Comparison of ENCODE assay signal across 8 mouse cellular contexts in genomic region chr12:81780271-81781093, GRCm38 (mm10). TPM values are rescaled to one million over a fixed set of nuclear protein-coding genes. Genes with fewer than 3 reads are reported as not detected.
DNase-seq lines count a peak whose midpoint lies in the region; ATAC-seq and TF ChIP-seq lines count a peak whose summit lies in the region.

No protein-coding gene starts in this region.

- H3K27ac ChIP-seq in forebrain, embryonic 13.5 days, result peak overlapping the region; percentile 54
- H3K27ac ChIP-seq in intestine, embryonic 16.5 days (ENCODE audit: low read length), result peak overlapping the region; percentile 88
- H3K27ac ChIP-seq in neural tube, embryonic 15.5 days (replicated peaks), result peak overlapping the region; percentile 87

- TF ChIP-seq CTCF in brain, embryonic 14.5 days (IDR thresholded peaks at IDR 0.05; ENCODE audit: borderline replicate concordance, extremely low read depth, insufficient read depth, insufficient read length), result no peak
- no peak for TF ChIP-seq CTCF in lung, adult 2 months (IDR thresholded peaks at IDR 0.05; ENCODE audit: insufficient read depth, low read length)

- no peaks in the 10 kb centered on the region for H3K36me3 ChIP-seq in forebrain, embryonic 13.5 days (ENCODE audit: poor library complexity, severe bottlenecking)
- no peaks in the 10 kb centered on the region for H3K36me3 ChIP-seq in intestine, embryonic 16.5 days (ENCODE audit: control insufficient read depth, insufficient read depth, low read length)
- H3K36me3 ChIP-seq in neural tube, embryonic 15.5 days, result no peaks in the 10 kb centered on the region

- peaks cover 31% of the 10 kb centered on the region for H3K4me1 ChIP-seq in forebrain, embryonic 13.5 days
- peaks cover 9% of the 10 kb centered on the region; the same call in 1 of the 2 replicates for H3K4me1 ChIP-seq in intestine, embryonic 16.5 days (ENCODE audit: control insufficient read depth, insufficient read depth, low read length)
- H3K4me1 ChIP-seq in lung, adult 2 months (ENCODE audit: control insufficient read depth, insufficient read depth, low read length), result peaks cover 4% of the 10 kb centered on the region; the same call in 1 of the 2 replicates
- peaks cover 27% of the 10 kb centered on the region for H3K4me1 ChIP-seq in neural tube, embryonic 15.5 days

- peak overlapping the region; percentile 90 for H3K9ac ChIP-seq in forebrain, embryonic 13.5 days
- H3K9ac ChIP-seq in intestine, embryonic 16.5 days (ENCODE audit: low read depth, low read length), result peak overlapping the region; percentile 83
- H3K9ac ChIP-seq in neural tube, embryonic 15.5 days (replicated peaks), result peak overlapping the region; percentile 77

- H3K27me3 ChIP-seq in forebrain, embryonic 13.5 days, result peaks cover 17% of the 10 kb centered on the region; the same call in 1 of the 2 replicates
- H3K27me3 ChIP-seq in intestine, embryonic 16.5 days (replicated peaks; ENCODE audit: control insufficient read depth, insufficient read depth, low read length), result peaks cover 2% of the 10 kb centered on the region; the same call in 1 of the 2 replicates
- H3K27me3 ChIP-seq in neural tube, embryonic 15.5 days (replicated peaks), result peaks cover 2% of the 10 kb centered on the region; the same call in 1 of the 2 replicates

- H3K4me3 ChIP-seq in forebrain, embryonic 13.5 days, result peak overlapping the region; percentile 87
- H3K4me3 ChIP-seq in intestine, embryonic 16.5 days (ENCODE audit: low read length), result peak overlapping the region; percentile 75
- peak overlapping the region; percentile 74 for H3K4me3 ChIP-seq in lung, adult 2 months (replicated peaks; ENCODE audit: extremely low read depth, low read depth, low read length)
- peak overlapping the region; percentile 67 for H3K4me3 ChIP-seq in neural tube, embryonic 15.5 days (replicated peaks)

- peak; percentile 25 for DNase-seq in layer of hippocampus, adult 11-12 months (ENCODE audit: low spot score)
- DNase-seq in layer of hippocampus, adult 8-10 months (ENCODE audit: low spot score in 2 of 2), result no peak
- peak; percentile 48 for DNase-seq in brain, embryonic 14.5 days (ENCODE audit: low read depth)
- peak; percentile 55 for DNase-seq in lung, adult 2 months
- DNase-seq in urinary bladder, postnatal 36 days (ENCODE audit: low spot score in 2 of 2), result peak; percentile 30 to 34

- under 1% methylated on average over 63 of the region's 91 CpGs for WGBS in forebrain, embryonic 13.5 days
- WGBS in intestine, embryonic 16.5 days, result under 1% methylated on average over 85 of the region's 91 CpGs
- WGBS in lung, adult 2 months, result 1% methylated on average over 88 of the region's 91 CpGs
- under 1% methylated on average over 84 of the region's 91 CpGs for WGBS in neural tube, embryonic 15.5 days

- peak overlapping the region; percentile 80 for H3K4me2 ChIP-seq in forebrain, embryonic 13.5 days
- peak overlapping the region; percentile 89 for H3K4me2 ChIP-seq in intestine, embryonic 16.5 days (ENCODE audit: low read depth, low read length)
- peak overlapping the region; percentile 69 for H3K4me2 ChIP-seq in neural tube, embryonic 15.5 days

- no peaks in the 10 kb centered on the region for H3K9me3 ChIP-seq in forebrain, embryonic 13.5 days (replicated peaks)
- no peaks in the 10 kb centered on the region for H3K9me3 ChIP-seq in intestine, embryonic 16.5 days (ENCODE audit: control insufficient read depth, low read length)
- H3K9me3 ChIP-seq in neural tube, embryonic 15.5 days (replicated peaks), result no peaks in the 10 kb centered on the region

- peak; percentile 80 for ATAC-seq in forebrain, embryonic 13.5 days
- peak; percentile 50 for ATAC-seq in intestine, embryonic 16.5 days
- ATAC-seq in neural tube, embryonic 15.5 days (ENCODE audit: low FRiP score), result peak; percentile 73

- TF ChIP-seq POLR2A in brain, embryonic 14.5 days (IDR thresholded peaks at IDR 0.05; ENCODE audit: borderline replicate concordance, extremely low read depth, insufficient read depth, insufficient read length, poor library complexity, severe bottlenecking), result no peak
- peak; percentile 20; the same call in 1 of the 2 replicates for TF ChIP-seq POLR2A in lung, adult 2 months (IDR thresholded peaks at IDR 0.05; ENCODE audit: borderline replicate concordance, extremely low read depth, low read depth, low read length)

RNA-seq across cellular contexts. Expression of gene Map3k9, which starts 0.5 kb away (rescaled TPM):
- 10 to 100 TPM; 32.2 to 36.5 (median 34.6) TPM for total RNA-seq in layer of hippocampus, adult 8-10 months (2022)
- polyA plus RNA-seq in brain, embryonic 14.5 days (2012; rRNA removed), result 10.0 and 24.6 TPM in 2 replicates
- polyA plus RNA-seq in forebrain, embryonic 13.5 days (2015; fragmentation: Nextera tagmentation; extraction: Ambion mirVana), result 4.2 and 4.6 TPM in 2 replicates
- polyA plus RNA-seq in intestine, embryonic 16.5 days (2015; fragmentation: Nextera tagmentation; extraction: Ambion mirVana), result 1.4 TPM in 2 replicates
- polyA plus RNA-seq in lung, adult 2 months (2012; rRNA removed), result 5.9 and 6.7 TPM in 2 replicates
- polyA plus RNA-seq in neural tube, embryonic 15.5 days (2015; fragmentation: Nextera tagmentation; extraction: Ambion mirVana), result 10.2 and 11.5 TPM in 2 replicates

Comparison
In these comparisons a context has a peak if more than half of its experiments do, and no peak if none do; other contexts are left out.
1. DNase-seq: peak in layer of hippocampus, adult 11-12 months (single experiment), brain, embryonic 14.5 days (single experiment), lung, adult 2 months (single experiment) and urinary bladder, postnatal 36 days (2 of 2); none in layer of hippocampus, adult 8-10 months (0 of 2).
2. Peak in every context shown above with its lines, with median percentiles within 50 percentile points of each other: ATAC-seq, H3K27ac ChIP-seq, H3K4me2 ChIP-seq, H3K4me3 ChIP-seq and H3K9ac ChIP-seq.